Mouse (Mus musculus): ENCODE results near the gene Slc4a1ap. TPM values are rescaled to one million over a fixed set of nuclear protein-coding genes. Genes with fewer than 3 reads are reported as not detected.

Gene Slc4a1ap
- 46.6 and 51.9 TPM in 2 replicates for total RNA-seq (2014; fragmentation: Nextera tagmentation)
- 41.3 and 54.4 TPM in 2 replicates for total RNA-seq (2017)
- polyA plus RNA-seq (2012) = 17.4 and 20.7 TPM in 2 replicates

GRCm38 (mm10) chr5:31526354-31527116, at the start of gene Slc4a1ap:
Gene Slc4a1ap, plus strand, starts transcription at chr5:31526995.
- TF ChIP-seq TAL1 (conservative IDR thresholded peaks at IDR 0.05; ENCODE audit: low read depth, low read length) = no peak
- TF ChIP-seq POLR2AphosphoS5 (IDR thresholded peaks at IDR 0.05; ENCODE audit: insufficient replicate concordance, low read depth, low read length) = no peak
- TF ChIP-seq GATA1 (IDR thresholded peaks at IDR 0.05; ENCODE audit: borderline replicate concordance, low read length) = no peak
- TF ChIP-seq GATA2 (IDR thresholded peaks at IDR 0.05; ENCODE audit: borderline replicate concordance, low read depth, low read length) = no peak
- no peak for TF ChIP-seq CTCF (IDR thresholded peaks at IDR 0.05; ENCODE audit: low read depth, low read length)
- Histone ChIP-seq H3K4me3 (ENCODE audit: low read depth, low read length) (peak within 1 kb of the TSS; percentile 98), H3K36me3 (replicated peaks) (peaks cover 56% of the 10 kb centered on the region), H3K4me1 (ENCODE audit: insufficient read depth, low read depth, low read length) (peaks cover 37% of the 10 kb centered on the region), H3K9me3 (replicated peaks) (no peaks in the 10 kb centered on the region), H3K27me3 (ENCODE audit: insufficient read depth, low read length) (no peaks in the 10 kb centered on the region)
- DNase-seq (ENCODE audit: low spot score) (peak; percentile 82), ATAC-seq (ENCODE audit: extremely low read depth, insufficient number of reproducible peaks, low FRiP score, poor library complexity, severe bottlenecking) (peak; percentile 81)

GRCm38 (mm10) chr5:31480536-31480935, 46.3 kb upstream of the Slc4a1ap start:
- peaks cover 87% of the 10 kb centered on the region for H3K36me3 ChIP-seq (replicated peaks)
- no peak for DNase-seq (ENCODE audit: low spot score)

GRCm38 (mm10) chr5:31485440-31485839, 41.4 kb upstream of the Slc4a1ap start, which contains the start of gene 4930548H24Rik:
Gene 4930548H24Rik, plus strand, starts transcription at chr5:31485740.
- H3K4me1 ChIP-seq (ENCODE audit: insufficient read depth, low read depth, low read length) = no peaks in the 10 kb centered on the region
- DNase-seq (ENCODE audit: low spot score) (no peak), ATAC-seq (ENCODE audit: extremely low read depth, insufficient number of reproducible peaks, low FRiP score, poor library complexity, severe bottlenecking) (no peak)
- H3K9me3 ChIP-seq (replicated peaks) = no peaks in the 10 kb centered on the region
- H3K36me3 ChIP-seq (replicated peaks) = peaks cover 47% of the 10 kb centered on the region
- TF ChIP-seq GATA2 (IDR thresholded peaks at IDR 0.05; ENCODE audit: borderline replicate concordance, low read depth, low read length) (no peak), TAL1 (conservative IDR thresholded peaks at IDR 0.05; ENCODE audit: low read depth, low read length) (no peak), CTCF (IDR thresholded peaks at IDR 0.05; ENCODE audit: low read depth, low read length) (no peak), POLR2AphosphoS5 (IDR thresholded peaks at IDR 0.05; ENCODE audit: insufficient replicate concordance, low read depth, low read length) (no peak)
- H3K27me3 ChIP-seq (ENCODE audit: insufficient read depth, low read length) = peaks cover 5% of the 10 kb centered on the region; the same call in 1 of the 2 replicates
- no peak within 1 kb of the TSS for H3K4me3 ChIP-seq (ENCODE audit: low read depth, low read length)

More at GRCm38 (mm10) chr5:31480536-31480935, 46.3 kb upstream of the Slc4a1ap start:
- no peaks in the 10 kb centered on the region for H3K4me1 ChIP-seq (ENCODE audit: insufficient read depth, low read depth, low read length)
- H3K27me3 ChIP-seq (ENCODE audit: insufficient read depth, low read length) = no peaks in the 10 kb centered on the region
- ATAC-seq (ENCODE audit: extremely low read depth, insufficient number of reproducible peaks, low FRiP score, poor library complexity, severe bottlenecking) = no peak
- no peaks in the 10 kb centered on the region for H3K9me3 ChIP-seq (replicated peaks)
- H3K4me3 ChIP-seq (ENCODE audit: low read depth, low read length) = no peak overlapping the region
- TF ChIP-seq GATA2 (IDR thresholded peaks at IDR 0.05; ENCODE audit: borderline replicate concordance, low read depth, low read length) = no peak
- no peak for TF ChIP-seq POLR2AphosphoS5 (IDR thresholded peaks at IDR 0.05; ENCODE audit: insufficient replicate concordance, low read depth, low read length)
- no peak for TF ChIP-seq GATA1 (IDR thresholded peaks at IDR 0.05; ENCODE audit: borderline replicate concordance, low read length)
- no peak for TF ChIP-seq CTCF (IDR thresholded peaks at IDR 0.05; ENCODE audit: low read depth, low read length)
- no peak for TF ChIP-seq TAL1 (conservative IDR thresholded peaks at IDR 0.05; ENCODE audit: low read depth, low read length)

- peaks cover 17% of the 10 kb centered on the region for H3K27me3 ChIP-seq (ENCODE audit: insufficient read depth, low read length)
- ATAC-seq (ENCODE audit: extremely low read depth, insufficient number of reproducible peaks, low FRiP score, poor library complexity, severe bottlenecking) = no peak
- DNase-seq (ENCODE audit: low spot score) = no peak
These were observed 38.9 kb upstream of the Slc4a1ap start for GRCm38 (mm10) chr5:31487889-31488288.

GRCm38 (mm10) chr5:31489116-31489769, 37.6 kb upstream of the Slc4a1ap start:
- peaks cover 17% of the 10 kb centered on the region for H3K27me3 ChIP-seq (ENCODE audit: insufficient read depth, low read length)
- peaks cover 18% of the 10 kb centered on the region for H3K36me3 ChIP-seq (replicated peaks)
- no peaks in the 10 kb centered on the region for H3K9me3 ChIP-seq (replicated peaks)
- TF ChIP-seq TAL1 (conservative IDR thresholded peaks at IDR 0.05; ENCODE audit: low read depth, low read length) (no peak), POLR2AphosphoS5 (IDR thresholded peaks at IDR 0.05; ENCODE audit: insufficient replicate concordance, low read depth, low read length) (no peak), CTCF (IDR thresholded peaks at IDR 0.05; ENCODE audit: low read depth, low read length) (no peak), GATA1 (IDR thresholded peaks at IDR 0.05; ENCODE audit: borderline replicate concordance, low read length) (no peak), GATA2 (IDR thresholded peaks at IDR 0.05; ENCODE audit: borderline replicate concordance, low read depth, low read length) (no peak)
- no peak for ATAC-seq (ENCODE audit: extremely low read depth, insufficient number of reproducible peaks, low FRiP score, poor library complexity, severe bottlenecking)
- peaks cover 5% of the 10 kb centered on the region for H3K4me1 ChIP-seq (ENCODE audit: insufficient read depth, low read depth, low read length)
- DNase-seq (ENCODE audit: low spot score) = no peak
- H3K4me3 ChIP-seq (ENCODE audit: low read depth, low read length) = no peak overlapping the region

More at GRCm38 (mm10) chr5:31487889-31488288, 38.9 kb upstream of the Slc4a1ap start:
- H3K36me3 ChIP-seq (replicated peaks) = peaks cover 24% of the 10 kb centered on the region
- no peaks in the 10 kb centered on the region for H3K4me1 ChIP-seq (ENCODE audit: insufficient read depth, low read depth, low read length)
- TF ChIP-seq GATA2 (IDR thresholded peaks at IDR 0.05; ENCODE audit: borderline replicate concordance, low read depth, low read length) (no peak), POLR2AphosphoS5 (IDR thresholded peaks at IDR 0.05; ENCODE audit: insufficient replicate concordance, low read depth, low read length) (no peak), CTCF (IDR thresholded peaks at IDR 0.05; ENCODE audit: low read depth, low read length) (no peak), GATA1 (IDR thresholded peaks at IDR 0.05; ENCODE audit: borderline replicate concordance, low read length) (no peak), TAL1 (conservative IDR thresholded peaks at IDR 0.05; ENCODE audit: low read depth, low read length) (no peak)
- no peak overlapping the region for H3K4me3 ChIP-seq (ENCODE audit: low read depth, low read length)
- no peaks in the 10 kb centered on the region for H3K9me3 ChIP-seq (replicated peaks)

GRCm38 (mm10) chr5:31492031-31492430, 34.8 kb upstream of the Slc4a1ap start:
- Histone ChIP-seq H3K9me3 (replicated peaks) (0 out of 2 replicates have a peak, but pooled peaks cover 3% of the 10 kb centered on the region), H3K4me3 (ENCODE audit: low read depth, low read length) (no peak overlapping the region), H3K27me3 (ENCODE audit: insufficient read depth, low read length) (peaks cover 17% of the 10 kb centered on the region), H3K4me1 (ENCODE audit: insufficient read depth, low read depth, low read length) (peaks cover 19% of the 10 kb centered on the region), H3K36me3 (replicated peaks) (peaks cover 12% of the 10 kb centered on the region)
- ATAC-seq (ENCODE audit: extremely low read depth, insufficient number of reproducible peaks, low FRiP score, poor library complexity, severe bottlenecking) (no peak), DNase-seq (ENCODE audit: low spot score) (no peak)
- TF ChIP-seq GATA1 (IDR thresholded peaks at IDR 0.05; ENCODE audit: borderline replicate concordance, low read length) (no peak), POLR2AphosphoS5 (IDR thresholded peaks at IDR 0.05; ENCODE audit: insufficient replicate concordance, low read depth, low read length) (no peak), CTCF (IDR thresholded peaks at IDR 0.05; ENCODE audit: low read depth, low read length) (no peak), TAL1 (conservative IDR thresholded peaks at IDR 0.05; ENCODE audit: low read depth, low read length) (no peak), GATA2 (IDR thresholded peaks at IDR 0.05; ENCODE audit: borderline replicate concordance, low read depth, low read length) (no peak)
